Mouse (Mus musculus) MEL (cell line): ENCODE measurements around the gene Mob4. TPM values are rescaled to one million over a fixed set of nuclear protein-coding genes. Genes with fewer than 3 reads are reported as not detected.

ENCODE experiments used
- DNase-seq: peaks from one replicate; pipeline ENCODE4 v3.0.0; 2011; ENCODE audit warnings: low read depth, low spot score
- H3K27ac ChIP-seq: 2 replicates; pipeline ENCODE4 v1.5.1; 2012; ENCODE audit warnings: low read depth, mild to moderate bottlenecking, control low read depth, low read length, moderate library complexity; ENCODE audit not compliant: control insufficient read depth
- H3K27me3 ChIP-seq, 2 experiments: fragments of 150-350 bp in 1 of 2; sonication (generic) in 1 of 2; 2 replicates each; pipeline ENCODE4 v1.6.1; 2012; ENCODE audit warnings: low read length in 2 of 2, mild to moderate bottlenecking in 2 of 2, improper control_type of control experiment in 1 of 2, moderate library complexity in 1 of 2; ENCODE audit not compliant: insufficient read depth in 2 of 2, control insufficient read depth in 1 of 2
- H3K36me3 ChIP-seq, 2 experiments: 2 replicates each; pipeline ENCODE4 v1.6.1; 2012 to 2014; ENCODE audit warnings: low read length in 2 of 2, improper control_type of control experiment in 1 of 2, inconsistent platforms in 1 of 2, mild to moderate bottlenecking in 1 of 2; ENCODE audit not compliant: insufficient read depth in 2 of 2, control insufficient read depth in 1 of 2
- H3K4me1 ChIP-seq, 2 experiments: fragments of 150-350 bp in 1 of 2; sonication (generic) in 1 of 2; 2 replicates each; pipeline ENCODE4 v1.6.1; 2012; ENCODE audit warnings: low read length in 2 of 2, improper control_type of control experiment in 1 of 2, mild to moderate bottlenecking in 1 of 2; ENCODE audit not compliant: insufficient read depth in 2 of 2, control insufficient read depth in 1 of 2
- H3K4me3 ChIP-seq, 2 experiments: fragments of 150-350 bp in 1 of 2; sonication (generic) in 1 of 2; 2 replicates each; pipeline ENCODE4 v1.5.1; 2012; ENCODE audit warnings: low read depth in 2 of 2, low read length in 2 of 2, mild to moderate bottlenecking in 2 of 2, moderate library complexity in 2 of 2, control low read depth in 1 of 2, improper control_type of control experiment in 1 of 2; ENCODE audit not compliant: control insufficient read depth in 1 of 2, insufficient read depth in 1 of 2
- H3K79me2 ChIP-seq: 2 replicates; pipeline ENCODE4 v1.6.1; 2012; ENCODE audit warnings: mild to moderate bottlenecking, low read length, moderate library complexity; ENCODE audit not compliant: control insufficient read depth, poor library complexity, insufficient read depth
- H3K9ac ChIP-seq: 2 replicates; pipeline ENCODE4 v1.6.1; 2012; ENCODE audit warnings: low read depth, mild to moderate bottlenecking, control low read depth, low read length, moderate library complexity; ENCODE audit not compliant: control insufficient read depth, poor library complexity, severe bottlenecking
- H3K9me3 ChIP-seq: fragments of 150-350 bp; sonication (generic); replicated peaks from 2 replicates; pipeline ENCODE4 v1.6.1; 2012; ENCODE audit warnings: mild to moderate bottlenecking, low read length, improper control_type of control experiment, moderate library complexity; ENCODE audit not compliant: insufficient read depth
- BHLHE40 ChIP-seq: IDR thresholded peaks from 2 replicates; pipeline ENCODE4 v1.6.1; 2012; ENCODE audit warnings: low read depth, mild to moderate bottlenecking, inconsistent platforms, low read length, improper control_type of control experiment, borderline replicate concordance
- CHD1 ChIP-seq: IDR thresholded peaks from 2 replicates; pipeline ENCODE4 v1.6.1; 2012; ENCODE audit warnings: low read depth, mild to moderate bottlenecking, inconsistent platforms, low read length, improper control_type of control experiment
- CTCF ChIP-seq, 3 experiments: IDR thresholded peaks in 2 of 3; conservative IDR thresholded peaks in 1 of 3; 2 replicates each; pipeline ENCODE4 v1.5.1; 2011 to 2012; ENCODE audit warnings: low read length in 3 of 3, low read depth in 2 of 3, mild to moderate bottlenecking in 2 of 3, improper control_type of control experiment in 1 of 3, inconsistent platforms in 1 of 3, mixed read lengths in 1 of 3, moderate library complexity in 1 of 3; ENCODE audit not compliant: control insufficient read depth in 1 of 3, insufficient read depth in 1 of 3, poor library complexity in 1 of 3, severe bottlenecking in 1 of 3
- E2F4 ChIP-seq: IDR thresholded peaks from 2 replicates; pipeline ENCODE4 v1.6.1; 2011; ENCODE audit warnings: low read depth, low read length, improper control_type of control experiment, borderline replicate concordance
- ELF1 ChIP-seq: IDR thresholded peaks from 2 replicates; pipeline ENCODE4 v1.6.1; 2014; ENCODE audit warnings: low read depth, mild to moderate bottlenecking, inconsistent platforms, low read length, improper control_type of control experiment, moderate library complexity
- GABPA ChIP-seq: IDR thresholded peaks from 2 replicates; pipeline ENCODE4 v1.6.1; 2012; ENCODE audit warnings: low read depth, mild to moderate bottlenecking, inconsistent platforms, low read length, improper control_type of control experiment, moderate library complexity
- GATA1 ChIP-seq: IDR thresholded peaks from 2 replicates; pipeline ENCODE4 v1.6.1; 2011; ENCODE audit warnings: low read depth, low read length, improper control_type of control experiment
- HCFC1 ChIP-seq: IDR thresholded peaks from 2 replicates; pipeline ENCODE4 v1.6.1; 2012; ENCODE audit warnings: low read depth, mild to moderate bottlenecking, inconsistent platforms, low read length, improper control_type of control experiment, moderate library complexity
- JUND ChIP-seq: IDR thresholded peaks from 2 replicates; pipeline ENCODE4 v1.6.1; 2011; ENCODE audit warnings: low read depth, mild to moderate bottlenecking, improper control_type of control experiment, low read length
- MAFK ChIP-seq: IDR thresholded peaks from 2 replicates; pipeline ENCODE4 v1.6.1; 2011; ENCODE audit warnings: low read depth, mild to moderate bottlenecking, low read length, improper control_type of control experiment, borderline replicate concordance
- MAZ ChIP-seq: IDR thresholded peaks from 2 replicates; pipeline ENCODE4 v1.6.1; 2012; ENCODE audit warnings: low read depth, mild to moderate bottlenecking, inconsistent platforms, low read length, improper control_type of control experiment
- MXI1 ChIP-seq: IDR thresholded peaks from 2 replicates; pipeline ENCODE4 v1.6.1; 2011; ENCODE audit warnings: mild to moderate bottlenecking, low read depth, low read length, improper control_type of control experiment
- MYB ChIP-seq: IDR thresholded peaks from 2 replicates; pipeline ENCODE4 v1.6.1; 2011; ENCODE audit warnings: mild to moderate bottlenecking, low read depth, low read length, improper control_type of control experiment
- MYC ChIP-seq: IDR thresholded peaks from 2 replicates; pipeline ENCODE4 v1.6.1; 2011; ENCODE audit warnings: low read depth, mild to moderate bottlenecking, low read length, improper control_type of control experiment, moderate library complexity
- NELFE ChIP-seq: IDR thresholded peaks from 2 replicates; pipeline ENCODE4 v1.6.1; 2011; ENCODE audit warnings: low read depth, low read length, improper control_type of control experiment
- NRF1 ChIP-seq: IDR thresholded peaks from 2 replicates; pipeline ENCODE4 v1.6.1; 2014; ENCODE audit warnings: low read depth, mild to moderate bottlenecking, inconsistent platforms, low read length, improper control_type of control experiment, moderate library complexity; ENCODE audit not compliant: poor library complexity, insufficient read depth, severe bottlenecking
- POLR2A ChIP-seq, 2 experiments: IDR thresholded peaks; 2 replicates each; pipeline ENCODE4 v1.6.1; 2011 to 2012; ENCODE audit warnings: low read length in 2 of 2, mild to moderate bottlenecking in 2 of 2, control low read depth in 1 of 2, improper control_type of control experiment in 1 of 2, low read depth in 1 of 2, moderate library complexity in 1 of 2; ENCODE audit not compliant: control insufficient read depth in 1 of 2, insufficient read depth in 1 of 2, poor library complexity in 1 of 2
- POLR2AphosphoS5 ChIP-seq: IDR thresholded peaks from 2 replicates; pipeline ENCODE4 v1.6.1; 2012; ENCODE audit warnings: low read depth, borderline replicate concordance, mild to moderate bottlenecking, inconsistent platforms, low read length, moderate library complexity, mixed read lengths
- RAD21 ChIP-seq: IDR thresholded peaks from 2 replicates; pipeline ENCODE4 v1.6.1; 2011; ENCODE audit warnings: mild to moderate bottlenecking, low read depth, low read length, improper control_type of control experiment
- RCOR1 ChIP-seq: IDR thresholded peaks from 2 replicates; pipeline ENCODE4 v1.6.1; 2012; ENCODE audit warnings: low read depth, mild to moderate bottlenecking, inconsistent platforms, low read length, improper control_type of control experiment
- SIN3A ChIP-seq: IDR thresholded peaks from 2 replicates; pipeline ENCODE4 v1.6.1; 2012; ENCODE audit warnings: low read length, improper control_type of control experiment, inconsistent platforms
- SMC3 ChIP-seq: IDR thresholded peaks from 2 replicates; pipeline ENCODE4 v1.6.1; 2011; ENCODE audit warnings: low read depth, low read length, improper control_type of control experiment
- TBP ChIP-seq: IDR thresholded peaks from 2 replicates; pipeline ENCODE4 v1.8.0; 2011; ENCODE audit warnings: low read depth, low read length, improper control_type of control experiment
- TCF12 ChIP-seq: IDR thresholded peaks from 2 replicates; pipeline ENCODE4 v1.6.1; 2014; ENCODE audit warnings: low read depth, mild to moderate bottlenecking, inconsistent platforms, low read length, improper control_type of control experiment, moderate library complexity
- USF1 ChIP-seq: IDR thresholded peaks from 2 replicates; pipeline ENCODE4 v1.6.1; 2014; ENCODE audit warnings: low read depth, mild to moderate bottlenecking, inconsistent platforms, low read length, improper control_type of control experiment, moderate library complexity
- USF2 ChIP-seq, 2 experiments: IDR thresholded peaks; 2 replicates each; pipeline ENCODE4 v1.6.1; 2011 to 2012; ENCODE audit warnings: improper control_type of control experiment in 2 of 2, low read length in 2 of 2, borderline replicate concordance in 1 of 2, inconsistent platforms in 1 of 2, low read depth in 1 of 2, mild to moderate bottlenecking in 1 of 2; ENCODE audit not compliant: insufficient read depth in 1 of 2
- ZC3H11A ChIP-seq: IDR thresholded peaks from 2 replicates; pipeline ENCODE4 v1.6.1; 2012; ENCODE audit warnings: low read depth, mild to moderate bottlenecking, inconsistent platforms, low read length, improper control_type of control experiment
- ZKSCAN1 ChIP-seq: IDR thresholded peaks from 2 replicates; pipeline ENCODE4 v1.6.1; 2012; ENCODE audit warnings: low read depth, mild to moderate bottlenecking, inconsistent platforms, low read length, improper control_type of control experiment, moderate library complexity
- ZMIZ1 ChIP-seq: IDR thresholded peaks from 2 replicates; pipeline ENCODE4 v1.6.1; 2012; ENCODE audit warnings: low read depth, mild to moderate bottlenecking, inconsistent platforms, low read length, improper control_type of control experiment, moderate library complexity
- polyA plus RNA-seq, 2 experiments: library from polyadenylated mRNA; stranded (reverse) in 1 of 2; unstranded in 1 of 2; fragments of >175 nt in 1 of 2; fragments of >200 nt in 1 of 2; gene quantifications; 2 replicates each; pipeline versions ENCODE4 v1.2.1 to v1.2.4; 2012; ENCODE audit warnings: low replicate concordance in 2 of 2, low read depth in 1 of 2; ENCODE audit not compliant: insufficient read length in 2 of 2, insufficient read depth in 1 of 2, missing spikeins in 1 of 2
- total RNA-seq: library from RNA; depleted of rRNA; stranded (reverse); fragments of 300-350 nt; gene quantifications from 2 replicates; pipeline ENCODE4 v1.2.3, GENCODE M21; 2012

Gene Mob4
- total and polyA plus RNA-seq, 3 experiments: 22.0 to 62.1 (median 26.6) TPM

DNA sequence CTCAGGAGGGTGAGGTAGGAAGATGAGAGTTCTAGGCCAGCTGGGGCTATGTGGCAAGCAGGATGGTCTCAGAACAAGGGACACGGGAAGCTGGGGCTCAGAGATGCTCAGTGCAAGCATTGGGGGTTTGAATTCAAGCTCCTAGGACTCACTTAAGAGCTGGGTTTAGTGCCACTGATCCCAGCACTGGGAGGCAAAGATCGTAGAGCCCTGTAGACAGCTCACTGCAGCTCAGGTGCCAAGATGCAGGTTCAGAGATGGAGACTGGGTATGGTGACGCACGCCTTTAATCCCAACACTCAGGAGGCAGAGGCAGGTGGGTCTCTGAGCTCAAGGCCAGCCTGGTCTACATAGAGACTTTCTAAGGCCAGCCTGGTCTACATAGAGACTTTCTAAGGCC, 26.3 kb downstream of the Mob4 start:
- H3K36me3 ChIP-seq: peaks cover 0 to 13% of the 10 kb centered on the region in 2 experiments; a peak in 2 of 4 replicates
- no peak for TF ChIP-seq USF1
- TF ChIP-seq BHLHE40: no peak
- no peak for TF ChIP-seq ZMIZ1
- no peak for TF ChIP-seq TCF12
- TF ChIP-seq MYC: no peak
- no peak for TF ChIP-seq MYB
- no peak for TF ChIP-seq HCFC1
- TF ChIP-seq ZC3H11A: no peak
- no peak for TF ChIP-seq RAD21
- no peak for TF ChIP-seq MAFK
- TF ChIP-seq ZKSCAN1: no peak
- TF ChIP-seq NELFE: no peak
- no peak for TF ChIP-seq TBP
- TF ChIP-seq POLR2AphosphoS5: no peak
- TF ChIP-seq GABPA: no peak
- no peak for TF ChIP-seq SMC3
- TF ChIP-seq CHD1: no peak
- no peak for TF ChIP-seq GATA1
- TF ChIP-seq, all 39 proteins: peak for 0

DNA sequence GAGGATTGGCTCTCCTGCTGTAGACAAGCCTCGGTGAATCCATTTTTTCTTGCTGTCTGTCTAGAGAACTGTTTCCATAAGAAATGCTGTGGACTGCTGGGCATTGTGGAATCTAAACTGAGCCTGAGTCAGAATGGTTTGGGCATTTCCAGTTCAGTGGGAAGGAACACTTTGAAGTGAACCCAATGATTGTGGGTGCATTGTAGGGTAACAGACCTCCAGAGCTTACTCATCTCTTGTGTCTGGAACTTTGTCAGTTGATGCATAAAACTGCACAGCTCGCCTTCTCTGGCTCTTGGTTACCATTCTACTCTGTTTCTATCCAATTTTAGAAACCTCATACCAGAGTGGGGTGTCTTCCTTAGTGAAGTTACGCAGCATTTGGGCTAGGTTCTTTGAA, 27.2 kb downstream of the Mob4 start:
- H3K27ac ChIP-seq: no peak overlapping the region
- no peak overlapping the region for H3K4me3 ChIP-seq
- TF ChIP-seq JUND: no peak
- no peak for TF ChIP-seq ZKSCAN1
- TF ChIP-seq MXI1: no peak
- TF ChIP-seq CTCF (IDR thresholded peaks at IDR 0.05 in 2 of 3, conservative IDR thresholded peaks at IDR 0.05 in 1 of 3; ENCODE audit: control insufficient read depth in 1 of 3, insufficient read depth in 1 of 3, low read depth in 2 of 3, low read length in 3 of 3, poor library complexity in 1 of 3, severe bottlenecking in 1 of 3): no peak
- no peak for TF ChIP-seq GATA1
- no peak for TF ChIP-seq TCF12
- no peak for TF ChIP-seq USF2 (IDR thresholded peaks at IDR 0.05; ENCODE audit: borderline replicate concordance in 1 of 2, insufficient read depth in 1 of 2, low read depth in 1 of 2, low read length in 2 of 2)
- no peak for TF ChIP-seq ELF1
- no peak for TF ChIP-seq RCOR1
- TF ChIP-seq HCFC1: no peak
- TF ChIP-seq MYC: no peak
- TF ChIP-seq E2F4: no peak
- TF ChIP-seq NRF1: no peak
- no peak for TF ChIP-seq MAZ
- TF ChIP-seq SIN3A: no peak
- no peak for TF ChIP-seq POLR2A (IDR thresholded peaks at IDR 0.05; ENCODE audit: control insufficient read depth in 1 of 2, insufficient read depth in 1 of 2, low read depth in 1 of 2, low read length in 2 of 2, poor library complexity in 1 of 2)
- H3K27me3 ChIP-seq: no peaks in the 10 kb centered on the region
- H3K79me2 ChIP-seq: no peaks in the 10 kb centered on the region
- H3K4me1 ChIP-seq: no peaks in the 10 kb centered on the region
- H3K9ac ChIP-seq: no peak overlapping the region
- DNase-seq: no peak
- H3K9me3 ChIP-seq: no peaks in the 10 kb centered on the region
- peaks cover 0 to 8% of the 10 kb centered on the region in 2 experiments; a peak in 2 of 4 replicates for H3K36me3 ChIP-seq

More for the DNA sequence above, 26.3 kb downstream of the Mob4 start:
- DNase-seq: no peak
- Histone ChIP-seq H3K9me3 (no peaks in the 10 kb centered on the region), H3K4me3 (no peak overlapping the region), H3K4me1 (no peaks in the 10 kb centered on the region), H3K27ac (no peak overlapping the region), H3K79me2 (no peaks in the 10 kb centered on the region), H3K9ac (no peak overlapping the region), H3K27me3 (no peaks in the 10 kb centered on the region)
